Mouse (Mus musculus) spleen, adult 2 months (tissue): Measurements from ENCODE around the gene Lekr1.

Experiments
- CTCF ChIP-seq: fragments of 200-500 bp; IDR thresholded peaks from 2 replicates; pipeline ENCODE4 v1.5.1; 2011; ENCODE audit warnings: mild to moderate bottlenecking, inconsistent platforms; ENCODE audit not compliant: insufficient read depth, insufficient read length, insufficient replicate concordance; ENCODE audit errors: extremely low read depth
- POLR2A ChIP-seq: fragments of 200-500 bp; IDR thresholded peaks from 2 replicates; pipeline ENCODE4 v1.6.1; 2011; ENCODE audit warnings: low read depth, low read length, inconsistent platforms

DNA sequence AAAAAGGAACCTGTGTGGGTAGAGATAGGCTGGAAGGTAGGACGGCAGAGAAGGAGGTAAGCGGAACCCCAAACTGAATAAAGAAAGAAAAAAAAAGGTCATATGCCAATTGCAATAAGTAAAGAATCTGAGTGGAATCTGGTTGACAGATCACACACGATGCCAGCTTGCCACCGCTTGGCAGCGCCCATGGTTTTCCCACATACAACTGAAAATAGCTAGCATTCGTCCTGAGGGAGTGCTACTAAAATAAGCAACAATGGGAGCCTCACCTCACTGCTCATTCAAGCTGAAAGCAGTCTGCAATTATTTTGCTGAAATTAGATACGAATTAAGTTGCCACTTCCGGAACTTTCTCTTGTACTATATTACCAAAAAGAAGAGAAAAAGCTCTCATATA lies 202.9 kb downstream of the Lekr1 start:
- TF ChIP-seq POLR2A (no peak), CTCF (no peak)
